Mouse (Mus musculus) small intestine, adult 2 months (tissue): ENCODE results near the gene March6.

Experiments used
- CTCF ChIP-seq: fragments of 200-500 bp; IDR thresholded peaks from 2 replicates; pipeline ENCODE4 v1.5.1; 2012; ENCODE audit warnings: low read depth, mild to moderate bottlenecking, control low read depth, inconsistent platforms, low read length, moderate library complexity, mixed read lengths; ENCODE audit not compliant: insufficient replicate concordance, insufficient read length; ENCODE audit errors: extremely low read depth
- POLR2A ChIP-seq: fragments of 200-500 bp; IDR thresholded peaks from 2 replicates; pipeline ENCODE4 v1.6.1; 2012; ENCODE audit warnings: low read depth, mild to moderate bottlenecking, control low read depth, inconsistent platforms, low read length, moderate library complexity

DNA sequence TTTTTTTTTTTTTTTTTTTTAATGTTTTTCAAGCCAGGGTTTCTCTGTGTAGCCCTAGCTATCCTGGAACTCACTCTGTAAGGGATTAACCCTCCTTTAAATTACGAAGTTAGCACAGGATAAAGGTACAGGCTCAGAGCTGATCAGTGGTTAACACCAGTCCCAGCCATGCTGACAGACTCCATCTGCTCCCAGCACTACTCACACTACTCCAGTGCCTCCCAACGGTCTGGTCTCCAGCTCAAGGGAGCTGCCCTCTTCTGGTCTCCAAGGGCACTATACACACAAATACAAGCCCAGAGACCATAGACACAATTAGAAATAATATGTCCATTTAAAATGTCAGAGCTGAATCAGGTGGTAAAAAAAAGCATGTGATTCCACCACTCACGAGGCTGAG is 36.5 kb downstream of the March6 start:
- TF ChIP-seq CTCF = no peak
- TF ChIP-seq POLR2A = no peak
